Mouse (Mus musculus) T-helper 1 cell (primary cell): Measurements from ENCODE around the gene Ddo.

ENCODE experiments used
- in situ Hi-C: fragments of 300-600 bp; cut with MboI, MseI; formaldehyde crosslinking; loops from one replicate; pipeline ENCODE4 v1.15.1; 2025; ENCODE audit warnings: high pct_unique_total_duplicates

Ddo gene

DNA sequence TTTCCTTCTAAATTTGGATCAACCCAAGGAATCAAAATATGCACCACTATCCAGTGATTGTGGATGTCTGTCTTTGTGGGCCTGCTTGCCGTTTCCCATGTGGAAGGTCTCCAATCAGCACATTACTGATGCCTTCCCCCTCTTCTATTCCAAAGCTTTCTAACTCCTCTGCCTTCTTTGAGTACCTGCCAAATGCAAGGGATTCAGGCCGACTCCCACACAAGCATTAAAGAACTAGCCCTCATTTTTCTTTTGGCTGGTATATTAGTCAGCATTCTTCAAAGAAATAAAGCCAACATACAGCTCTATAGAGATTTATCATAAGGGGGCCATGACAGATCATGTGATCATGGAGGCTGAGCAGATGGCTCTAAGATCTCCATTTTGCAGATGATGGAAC is 21.9 kb downstream of the Ddo start:
- in situ Hi-C loops, result loop anchor here (5.0 to 10.0 kb wide), 2 partner anchors 76 to 313 kb away; no protein-coding TSS in a partner anchor

DNA sequence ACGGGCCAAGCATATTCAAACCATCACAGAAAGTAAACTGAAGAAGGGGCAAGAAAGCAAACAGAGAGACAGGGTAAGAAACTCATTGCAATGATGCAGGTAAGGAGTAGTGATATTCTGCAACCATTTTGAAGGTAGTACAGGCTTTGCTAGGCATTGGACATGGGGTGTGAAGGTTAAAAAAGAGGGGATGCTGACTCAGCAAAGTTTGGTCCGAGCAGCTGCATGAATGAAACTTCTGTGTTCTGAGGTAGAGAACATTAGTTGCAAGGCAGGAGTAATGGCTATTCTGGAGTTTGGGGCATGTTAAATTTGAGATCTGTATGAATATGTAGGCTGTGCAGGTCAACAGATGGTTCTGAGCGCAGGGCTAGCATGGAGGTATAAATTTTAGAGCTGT is 35.5 kb downstream of the Ddo start:
- in situ Hi-C loops, result no loop called here

DNA sequence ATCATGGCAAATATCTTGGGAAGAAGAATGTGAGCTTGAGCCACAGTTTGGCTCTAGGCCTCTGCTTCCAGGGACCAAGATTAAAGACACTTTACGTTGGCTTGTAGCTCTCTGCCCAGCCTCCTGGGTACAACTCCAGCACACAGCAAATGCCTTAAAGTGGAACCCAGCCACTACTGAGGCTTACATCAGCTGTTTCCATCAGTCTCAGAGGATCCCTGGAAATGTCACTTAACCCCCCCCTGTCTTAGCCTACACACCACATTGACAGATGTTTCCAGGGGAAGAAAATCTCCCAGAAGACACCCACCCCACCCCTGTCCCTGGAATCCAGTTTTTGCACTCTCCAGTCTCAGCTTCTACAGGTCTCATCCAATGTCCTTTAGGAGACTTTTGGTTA is 37.1 kb downstream of the Ddo start:
- in situ Hi-C loops, result no loop called here

DNA sequence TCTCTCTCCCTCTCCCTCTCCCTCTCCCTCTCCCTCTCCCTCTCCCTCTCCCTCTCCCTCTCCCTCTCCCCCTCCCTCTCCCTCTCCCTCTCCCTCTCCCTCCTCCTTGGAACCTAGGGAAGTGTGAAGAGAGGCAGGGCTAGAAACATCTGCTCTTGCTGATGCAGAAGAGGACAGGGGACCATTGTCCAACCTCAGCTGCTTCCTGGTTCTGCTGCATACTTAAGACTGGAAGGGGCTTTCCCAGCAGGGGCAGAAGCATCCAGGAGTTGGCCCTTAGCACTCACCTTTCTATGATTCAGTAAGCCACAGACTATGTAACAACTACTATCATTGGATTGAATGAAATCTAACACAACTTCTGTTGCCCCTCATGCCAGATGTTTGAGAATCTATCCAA is 38.8 kb downstream of the Ddo start:
- in situ Hi-C loops, result no loop called here

DNA sequence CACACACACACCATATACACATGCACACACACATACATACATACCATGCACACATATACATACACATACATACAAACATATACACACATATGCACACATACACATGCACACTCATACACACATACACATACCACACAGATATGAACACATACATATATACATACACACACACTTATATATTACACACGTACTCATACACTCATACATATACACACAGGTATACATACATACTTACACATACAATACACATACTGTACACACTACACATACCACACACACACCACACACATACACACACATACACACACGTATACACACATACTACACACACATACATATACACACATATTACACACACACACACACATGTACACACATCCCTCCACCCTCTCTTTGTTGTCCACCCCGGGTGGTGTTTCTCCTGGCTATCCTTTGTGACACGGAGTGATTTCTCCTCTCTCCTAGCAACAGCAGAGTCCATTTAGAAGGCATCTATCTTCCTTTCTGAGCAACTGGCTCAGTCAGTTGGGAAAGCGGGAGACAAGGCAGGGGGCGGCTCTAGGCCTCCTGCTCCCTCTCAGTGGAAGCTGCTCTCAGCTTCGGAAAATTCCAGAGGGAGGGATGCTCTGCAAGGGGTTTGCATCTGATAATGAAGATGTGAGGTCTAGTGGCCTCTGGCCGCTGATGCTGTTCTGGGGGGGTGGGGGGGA is 42.9 kb downstream of the Ddo start:
- in situ Hi-C loops, result no loop called here

DNA sequence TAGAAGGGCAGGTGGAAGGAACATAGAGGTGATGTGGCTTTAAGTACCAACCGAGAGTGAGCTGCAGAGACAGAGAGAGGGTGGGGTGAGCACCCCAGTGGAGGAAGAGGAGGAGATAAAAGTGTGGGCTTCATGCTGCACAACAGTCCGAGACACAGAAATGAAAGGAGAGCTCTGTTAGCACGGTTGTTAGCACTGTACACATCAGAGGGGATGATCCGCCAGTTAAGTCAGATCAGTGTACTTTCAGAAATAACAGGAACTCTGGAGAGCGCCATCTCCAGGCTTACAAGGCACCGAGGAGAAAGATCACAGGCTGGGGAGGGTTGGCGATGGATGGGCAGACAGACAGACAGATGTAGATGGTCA is 43.5 kb downstream of the Ddo start:
- in situ Hi-C loops, result no loop called here

DNA sequence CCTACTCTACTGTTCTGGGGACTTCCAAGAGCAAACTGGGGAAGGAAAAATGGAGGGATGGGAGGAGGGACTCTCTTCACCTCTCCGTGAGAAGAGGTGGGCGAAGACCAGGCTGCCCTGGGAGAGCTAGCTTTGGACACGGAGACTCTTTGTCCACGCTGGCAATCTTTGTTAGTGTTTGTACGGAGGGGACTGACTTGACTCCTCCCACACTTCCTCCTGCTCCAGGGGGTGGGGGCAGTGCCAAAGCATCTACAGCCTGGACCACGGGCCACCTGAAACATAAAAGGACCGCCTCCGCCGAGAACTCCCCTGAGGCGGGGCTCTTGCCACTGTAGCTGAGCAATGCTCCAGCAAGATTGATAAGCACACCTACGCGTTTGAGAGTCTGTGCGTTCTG is 44.3 kb downstream of the Ddo start:
- in situ Hi-C loops, result no loop called here

DNA sequence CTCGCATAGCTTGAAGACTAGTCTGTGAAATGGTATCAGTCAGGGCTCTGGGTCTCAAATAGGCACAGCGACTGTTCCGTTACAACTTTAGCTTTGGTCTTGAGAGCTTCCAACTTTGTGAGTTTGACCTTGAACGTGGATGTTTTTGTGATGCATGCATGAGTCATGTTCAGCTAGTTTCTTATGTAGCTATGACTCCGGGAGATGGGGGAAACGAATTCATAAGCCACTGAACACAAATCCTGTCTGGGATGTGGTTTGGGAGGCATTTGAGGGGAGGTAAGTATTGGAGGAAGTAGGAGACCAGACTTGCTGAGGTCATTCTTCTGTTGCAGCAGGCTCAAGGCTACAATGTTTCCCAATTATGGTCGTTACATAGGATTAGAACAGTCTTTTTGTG is 46.1 kb downstream of the Ddo start:
- in situ Hi-C loops, result no loop called here

DNA sequence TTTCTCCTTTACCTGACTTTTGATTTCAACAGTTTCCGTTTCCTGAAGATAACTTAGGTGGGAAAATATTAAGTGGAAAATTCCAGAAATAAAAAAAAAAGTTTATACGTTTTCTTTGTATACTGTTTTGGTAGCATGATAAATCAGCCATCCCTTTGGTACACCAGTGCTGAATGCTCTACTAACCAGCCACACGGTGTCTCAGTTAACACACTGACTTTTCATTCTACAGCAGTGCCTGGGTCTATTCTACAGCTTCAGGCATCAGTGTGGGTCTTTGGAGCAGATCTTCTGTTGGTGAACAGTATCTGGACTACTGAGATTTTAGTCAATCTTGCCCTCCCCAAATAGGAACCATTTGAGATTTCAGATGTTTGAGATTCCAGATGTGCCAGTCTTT is 48.7 kb downstream of the Ddo start:
- in situ Hi-C loops, result no loop called here

DNA sequence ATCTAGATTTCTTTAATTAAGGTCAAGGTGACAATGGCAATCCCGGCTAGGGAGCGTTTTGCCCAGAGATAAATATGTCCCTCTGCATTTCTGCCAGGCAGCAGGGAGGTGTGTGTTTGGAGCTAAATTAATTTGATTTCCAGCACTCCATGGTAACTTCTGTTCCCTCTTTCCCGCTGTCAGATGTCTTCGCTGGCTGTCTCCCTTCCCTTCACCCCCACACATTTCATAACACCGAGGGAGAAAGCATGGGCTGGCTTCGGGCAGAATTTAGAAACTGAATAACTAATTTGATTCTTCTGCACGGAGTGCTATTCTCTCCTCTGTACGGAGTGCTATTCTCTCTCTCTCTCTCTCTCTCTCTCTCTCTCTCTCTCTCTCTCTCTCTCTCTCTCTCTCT is 52.7 kb downstream of the Ddo start:
- in situ Hi-C loops, result no loop called here

DNA sequence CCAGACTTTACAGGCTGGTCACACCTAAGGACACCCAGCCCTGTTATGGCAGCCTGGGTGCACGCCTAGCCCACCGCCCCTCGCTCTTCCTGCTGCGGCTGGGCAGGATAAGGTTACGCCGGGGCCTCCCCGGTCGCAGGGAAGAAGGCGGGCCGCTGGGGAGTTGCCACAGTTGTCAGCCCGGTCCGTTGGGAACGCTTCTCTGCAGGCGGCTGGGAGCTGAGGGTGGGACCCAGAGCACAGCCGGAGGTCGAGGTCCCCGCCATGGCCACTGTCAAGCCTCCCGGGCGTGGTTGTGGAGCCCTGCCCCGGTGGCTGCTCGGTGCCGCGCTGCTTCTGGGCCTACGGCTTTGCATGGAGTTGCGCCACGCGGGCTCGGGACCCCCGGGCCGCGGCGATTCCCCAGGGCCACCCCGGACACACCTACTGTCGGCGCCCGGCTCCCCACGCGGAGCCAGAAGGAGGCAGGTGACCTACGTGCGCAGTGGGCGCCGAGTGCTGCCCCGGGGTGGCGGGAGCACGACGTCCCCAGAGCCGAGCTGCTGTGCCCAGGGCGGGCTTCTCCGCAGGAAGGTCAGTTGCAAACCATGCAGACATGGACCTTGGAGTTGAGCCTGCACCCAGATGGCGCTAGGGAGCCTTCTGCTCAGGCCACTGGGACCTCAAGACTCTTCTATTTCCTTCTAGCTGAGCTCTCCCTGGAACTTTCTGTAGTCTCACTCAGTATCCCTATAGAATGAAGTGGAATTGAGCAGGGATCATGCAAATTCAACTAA is 53.5 kb downstream of the Ddo start, which contains the start of gene Mettl24:
TSS of gene Mettl24 (plus strand) at position 191 of the 776 bp plus-strand sequence.
- in situ Hi-C loops, result no loop called here

DNA sequence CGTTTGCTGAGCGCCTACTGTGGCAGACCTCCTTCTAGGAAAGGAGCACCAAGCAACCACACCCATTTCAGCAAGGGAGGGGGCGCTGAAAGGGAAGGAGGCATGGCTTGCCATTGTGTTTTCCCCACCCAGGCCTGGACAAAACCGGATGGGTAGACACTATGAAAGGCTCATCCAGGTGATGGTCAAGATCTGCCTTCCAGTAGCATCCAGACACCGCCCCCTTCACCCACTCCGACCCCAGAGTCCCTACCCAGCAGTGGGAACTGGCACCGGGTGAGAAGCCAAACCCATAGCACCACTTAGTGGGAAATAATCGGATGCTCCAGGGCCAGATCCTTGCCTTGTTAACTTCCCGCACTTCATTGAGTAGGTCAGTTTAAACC is 54.0 kb downstream of the Ddo start:
- in situ Hi-C loops, result no loop called here

DNA sequence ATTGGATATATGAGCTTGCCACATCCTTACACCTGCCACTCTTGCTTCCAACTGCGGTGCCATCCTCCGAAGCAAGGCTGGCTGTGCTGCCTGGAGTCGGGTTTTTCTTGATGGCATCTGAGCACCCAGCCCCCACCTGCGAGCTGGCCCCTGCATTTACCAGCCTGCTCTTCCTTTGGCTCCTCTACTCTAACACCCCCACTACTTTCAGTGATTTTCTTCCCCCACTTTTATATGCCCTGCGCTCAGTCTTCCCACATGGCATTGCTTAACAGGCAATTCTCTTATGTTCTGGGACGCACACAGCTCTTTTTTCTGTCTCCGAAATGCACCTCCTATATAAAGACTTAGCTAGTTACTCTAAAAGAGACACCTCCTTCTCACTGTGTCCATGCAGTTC is 54.5 kb downstream of the Ddo start:
- in situ Hi-C loops, result no loop called here

DNA sequence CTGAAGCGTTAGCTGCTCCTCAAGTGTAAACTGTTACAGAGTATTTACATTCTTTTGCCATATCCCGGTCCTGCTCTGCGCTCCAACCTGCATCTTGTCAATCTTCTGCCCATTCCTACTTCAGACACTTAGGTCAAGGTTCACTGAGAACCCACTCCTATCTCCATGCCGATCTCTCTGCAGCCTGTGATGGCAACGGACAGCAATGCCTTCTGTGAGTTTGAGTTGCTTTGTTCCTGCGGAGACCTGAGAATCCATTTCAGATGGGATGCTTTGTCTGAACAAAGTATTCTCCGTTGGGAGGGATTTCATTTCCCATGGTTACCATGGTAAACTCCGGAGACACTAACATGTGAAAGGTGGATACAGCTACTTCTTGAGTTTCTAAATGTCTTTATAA is 55.8 kb downstream of the Ddo start:
- in situ Hi-C loops, result no loop called here

DNA sequence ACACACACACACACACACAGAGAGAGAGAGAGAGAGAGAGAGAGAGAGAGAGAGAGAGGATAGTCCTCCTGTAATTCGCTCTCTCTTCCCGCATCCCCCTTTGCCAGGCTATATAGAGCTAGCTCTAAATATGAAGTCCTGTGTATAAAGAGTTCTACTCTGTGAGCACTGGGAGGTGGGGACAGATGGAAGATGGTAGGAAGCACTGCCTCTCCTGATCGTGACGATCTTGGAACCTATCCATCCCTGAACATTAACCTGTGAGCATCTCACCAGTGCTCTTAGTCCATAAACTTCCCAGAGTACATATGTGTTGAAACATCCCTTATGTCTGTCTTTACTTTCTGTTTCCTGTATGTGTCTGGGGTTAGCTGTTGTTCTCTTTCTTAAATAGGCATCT is 57.2 kb downstream of the Ddo start:
- in situ Hi-C loops, result no loop called here

DNA sequence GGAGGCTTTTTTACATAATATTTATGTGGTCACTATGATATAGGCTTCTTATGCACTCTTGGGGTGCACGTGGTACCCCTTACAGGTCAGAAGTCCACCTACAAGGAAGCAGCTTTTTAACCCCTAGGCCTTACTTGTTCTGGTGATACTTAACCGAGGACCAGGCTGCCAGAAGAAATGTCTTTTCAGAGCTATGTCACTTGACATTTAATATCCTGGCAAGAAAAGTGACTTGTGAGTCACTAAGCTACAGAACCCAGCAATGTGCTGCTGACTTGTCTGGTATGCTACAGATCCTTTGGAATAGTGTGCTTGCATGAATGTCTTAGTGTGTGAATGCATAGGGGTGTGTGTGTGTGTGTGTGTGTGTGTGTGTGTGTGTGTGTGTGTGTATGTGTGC is 57.6 kb downstream of the Ddo start:
- in situ Hi-C loops, result no loop called here

DNA sequence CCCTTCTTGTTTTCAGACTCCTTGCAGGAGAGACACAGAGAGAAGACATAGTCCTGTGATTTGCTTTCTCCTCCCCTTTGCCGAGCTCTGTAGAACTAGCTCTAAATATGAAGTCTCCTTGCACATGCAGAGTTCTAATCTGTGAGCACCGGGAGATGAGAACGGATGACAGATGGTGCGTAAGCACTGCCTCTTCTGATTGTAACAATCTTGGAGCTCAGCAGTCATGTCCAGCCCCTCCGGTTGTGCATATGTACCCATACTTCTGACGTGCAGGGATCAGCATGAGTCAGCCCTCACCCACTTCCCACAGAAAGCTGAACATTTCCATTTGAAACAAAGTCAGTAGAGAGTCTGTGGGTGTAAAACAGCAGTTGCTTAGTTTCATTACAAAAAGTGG is 58.5 kb downstream of the Ddo start:
- in situ Hi-C loops, result no loop called here

DNA sequence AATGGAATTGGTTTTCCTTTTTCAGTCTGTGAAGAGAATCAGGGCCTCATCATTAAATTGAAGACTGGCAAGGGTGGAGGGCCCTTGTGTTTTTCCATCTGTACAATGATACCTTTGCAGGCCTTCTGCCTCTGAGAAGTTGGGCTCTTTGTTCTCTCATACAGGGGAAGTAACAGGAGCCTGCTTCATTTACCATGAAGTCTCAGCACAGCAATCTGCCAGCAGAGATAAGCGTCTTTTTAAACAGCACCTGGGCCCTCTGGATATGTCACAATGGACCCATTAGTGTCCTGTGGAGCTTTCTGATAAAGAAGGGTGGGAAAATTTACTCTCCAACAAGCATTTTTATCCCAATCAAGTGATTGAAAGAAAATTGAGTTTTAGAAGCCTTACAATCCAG is 59.1 kb downstream of the Ddo start:
- in situ Hi-C loops, result no loop called here

DNA sequence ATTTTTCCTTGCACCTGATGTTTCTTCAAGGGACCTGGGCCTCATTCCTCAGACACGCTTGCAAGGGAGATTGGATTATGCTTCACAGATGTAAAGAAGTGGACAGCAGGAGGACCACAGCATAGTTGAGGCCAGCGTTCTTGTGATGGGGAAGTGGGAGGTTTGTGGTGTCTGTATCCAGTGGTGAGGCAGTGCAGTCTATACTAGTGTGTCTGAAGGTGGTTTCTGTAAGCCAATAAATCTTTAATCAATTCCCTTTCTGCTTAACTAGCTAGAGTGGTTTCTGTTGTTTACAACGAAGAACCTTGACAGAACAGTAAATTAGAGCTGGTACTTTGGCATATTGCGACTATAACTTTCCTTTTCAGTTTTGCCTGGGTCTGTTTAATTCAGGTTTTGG is 68.8 kb downstream of the Ddo start:
- in situ Hi-C loops, result no loop called here

DNA sequence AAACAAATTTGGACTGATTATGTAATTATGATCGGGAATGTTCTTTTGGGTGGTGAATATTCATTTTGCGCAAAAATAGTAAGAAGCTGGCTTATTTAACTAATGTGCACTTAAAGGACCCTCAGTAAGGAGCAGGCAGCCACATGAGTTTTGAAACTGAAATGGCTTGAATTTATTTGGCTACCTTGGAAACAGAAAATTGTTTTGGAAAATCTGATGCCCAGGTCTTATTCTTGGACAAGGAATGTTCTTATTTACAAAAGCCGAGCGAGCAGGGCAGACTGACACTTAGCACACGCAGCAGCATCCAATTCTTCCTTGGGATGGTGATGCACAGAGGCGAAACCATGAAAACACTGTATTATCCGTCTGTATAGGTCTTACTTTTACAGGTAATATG is 81.3 kb downstream of the Ddo start:
- in situ Hi-C loops, result no loop called here

DNA sequence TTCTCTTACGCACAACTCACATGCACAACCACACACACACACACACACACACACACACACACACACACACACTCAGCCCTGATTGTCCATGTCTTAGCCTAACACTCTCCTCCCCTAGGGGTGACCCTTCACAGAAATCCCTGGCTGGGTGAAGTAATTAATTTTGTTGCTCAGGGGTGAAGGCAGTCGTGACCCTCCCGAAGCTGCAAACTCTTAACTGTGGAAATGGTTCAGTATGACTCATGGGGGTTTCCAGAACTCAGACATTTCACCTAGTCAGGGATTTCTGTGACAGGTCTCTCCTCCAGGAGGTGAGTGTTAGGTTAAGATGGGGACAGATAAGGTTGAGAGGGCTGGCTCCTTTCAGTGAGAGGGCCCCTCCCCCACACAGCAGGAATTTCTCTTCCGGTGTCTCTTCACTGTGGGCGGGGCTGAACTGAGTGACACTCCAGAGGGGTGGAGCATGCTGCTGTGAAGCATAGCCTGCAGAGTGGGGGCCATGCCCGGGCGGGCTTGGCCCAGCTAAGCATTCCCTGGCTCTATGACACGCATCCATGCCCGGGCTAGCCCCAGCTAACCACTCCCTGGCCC is 83.3 kb downstream of the Ddo start:
- in situ Hi-C loops, result no loop called here

DNA sequence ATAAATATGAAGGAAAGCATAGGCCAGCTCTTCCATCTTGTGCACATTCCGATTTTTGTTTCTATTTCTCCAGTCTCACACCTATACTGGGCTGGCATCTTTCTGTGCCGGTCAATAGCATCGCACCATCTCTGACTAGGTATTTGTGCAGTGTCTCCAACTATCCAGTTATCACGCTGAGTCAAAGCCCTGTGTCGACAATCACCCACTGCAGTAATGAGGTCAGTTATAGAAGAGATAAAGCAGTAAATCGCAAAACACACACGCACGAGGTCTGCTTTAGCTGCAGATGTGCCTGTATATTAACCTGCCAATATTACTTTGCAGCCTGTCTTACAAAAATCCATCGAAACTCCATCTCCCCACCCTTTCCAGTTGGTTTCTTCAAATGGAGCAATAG is 84.0 kb downstream of the Ddo start:
- in situ Hi-C loops, result no loop called here

DNA sequence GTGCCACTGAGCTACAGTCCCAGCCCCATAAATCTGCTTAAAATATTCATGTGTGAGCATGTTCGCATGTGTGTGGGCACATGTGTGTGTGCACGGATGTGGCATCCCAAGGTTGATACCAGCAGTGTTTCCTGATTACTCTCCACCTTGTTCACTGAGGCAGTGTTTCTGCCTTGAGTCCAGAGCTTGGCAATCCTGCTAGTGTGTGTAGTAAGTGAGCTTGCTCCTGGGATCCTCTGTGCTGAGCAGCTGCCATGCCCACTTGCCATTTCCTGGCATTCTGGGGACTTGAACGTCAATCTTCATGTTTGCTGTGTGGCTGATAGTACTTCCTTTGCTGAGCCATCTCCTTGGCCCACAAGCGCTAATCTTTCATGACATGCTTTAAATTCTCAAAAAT is 85.3 kb downstream of the Ddo start:
- in situ Hi-C loops, result no loop called here
